Mouse (Mus musculus): Measurements from ENCODE around the gene Bcl2l13. TPM values are rescaled to one million over a fixed set of nuclear protein-coding genes. Genes with fewer than 3 reads are reported as not detected.

The Bcl2l13 gene
- polyA plus RNA-seq, 1 experiment from 2014 or later, result 25.9 TPM

- WGBS, result 71% methylated on average over 4 of the region's 4 CpGs
- H3K27ac ChIP-seq, result no peak overlapping the region
- peaks cover 8% of the 10 kb centered on the region for H3K4me1 ChIP-seq (replicated peaks)
- H3K9ac ChIP-seq, result no peak overlapping the region
- H3K4me2 ChIP-seq, result no peak overlapping the region
- H3K27me3 ChIP-seq, result no peaks in the 10 kb centered on the region
- H3K9me3 ChIP-seq (replicated peaks), result no peaks in the 10 kb centered on the region
- ATAC-seq (replicated peaks; ENCODE audit: insufficient number of reproducible peaks, insufficient read depth, low FRiP score, low read depth), result peak; percentile 25; the same call in 1 of the 2 replicates
- peaks cover 34% of the 10 kb centered on the region; the same call in 1 of the 2 replicates for H3K36me3 ChIP-seq
- no peak overlapping the region for H3K4me3 ChIP-seq
Measured at GRCm38 (mm10) chr6:120934176-120934575, 98.2 kb downstream of the Bcl2l13 start.

GRCm38 (mm10) chr6:120937104-120937617 is 101.1 kb downstream of the Bcl2l13 start:
- Histone ChIP-seq H3K9ac (no peak overlapping the region), H3K4me1 (replicated peaks) (peaks cover 8% of the 10 kb centered on the region), H3K36me3 (peaks cover 26% of the 10 kb centered on the region; the same call in 1 of the 2 replicates)

GRCm38 (mm10) chr6:120937999-120938608 is 102.1 kb downstream of the Bcl2l13 start:
- peaks cover 20% of the 10 kb centered on the region; the same call in 1 of the 2 replicates for H3K36me3 ChIP-seq
- no peak for ATAC-seq (replicated peaks; ENCODE audit: insufficient number of reproducible peaks, insufficient read depth, low FRiP score, low read depth)
- 82% methylated on average over 11 of the region's 11 CpGs for WGBS

More at GRCm38 (mm10) chr6:120937104-120937617, 101.1 kb downstream of the Bcl2l13 start:
- no peak for ATAC-seq (replicated peaks; ENCODE audit: insufficient number of reproducible peaks, insufficient read depth, low FRiP score, low read depth)
- Histone ChIP-seq H3K27ac (no peak overlapping the region), H3K4me3 (no peak overlapping the region), H3K27me3 (no peaks in the 10 kb centered on the region), H3K4me2 (no peak overlapping the region), H3K9me3 (replicated peaks) (no peaks in the 10 kb centered on the region)
- WGBS, result 80% methylated on average over 16 of the region's 16 CpGs

GRCm38 (mm10) chr6:120938763-120939450 is 102.9 kb downstream of the Bcl2l13 start:
- Histone ChIP-seq H3K4me1 (replicated peaks) (no peaks in the 10 kb centered on the region), H3K9ac (no peak overlapping the region), H3K9me3 (replicated peaks) (no peaks in the 10 kb centered on the region), H3K4me3 (no peak overlapping the region), H3K27ac (no peak overlapping the region), H3K36me3 (peaks cover 22% of the 10 kb centered on the region; the same call in 1 of the 2 replicates), H3K4me2 (no peak overlapping the region), H3K27me3 (no peaks in the 10 kb centered on the region)
- WGBS, result 89% methylated on average over 12 of the region's 12 CpGs
- no peak for ATAC-seq (replicated peaks; ENCODE audit: insufficient number of reproducible peaks, insufficient read depth, low FRiP score, low read depth)

More at GRCm38 (mm10) chr6:120937999-120938608, 102.1 kb downstream of the Bcl2l13 start:
- no peaks in the 10 kb centered on the region for H3K9me3 ChIP-seq (replicated peaks)
- H3K27me3 ChIP-seq, result no peaks in the 10 kb centered on the region
- H3K27ac ChIP-seq, result no peak overlapping the region
- no peak overlapping the region for H3K9ac ChIP-seq
- no peaks in the 10 kb centered on the region for H3K4me1 ChIP-seq (replicated peaks)
- no peak overlapping the region for H3K4me2 ChIP-seq
- H3K4me3 ChIP-seq, result no peak overlapping the region

DNA sequence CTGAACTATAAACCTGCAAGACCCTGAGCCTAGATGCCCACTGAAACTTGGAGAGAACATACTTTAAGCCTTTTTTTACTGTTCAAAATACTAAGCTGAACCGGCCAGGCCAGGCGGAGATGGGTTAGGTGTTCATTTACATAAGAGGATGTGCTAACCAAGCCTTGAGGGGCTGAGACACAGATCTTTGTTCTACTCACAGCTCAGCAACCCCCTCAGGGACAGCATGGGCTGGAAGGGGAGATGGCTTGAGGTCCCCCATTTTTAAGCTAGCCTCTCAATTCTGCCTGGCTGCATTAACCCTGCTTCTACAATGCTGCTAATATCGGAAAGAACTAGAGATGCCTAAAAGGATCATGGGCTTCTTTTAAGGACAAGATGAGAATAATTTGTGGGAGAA is 103.8 kb downstream of the Bcl2l13 start:
- Histone ChIP-seq H3K4me1 (replicated peaks) (no peaks in the 10 kb centered on the region), H3K9me3 (replicated peaks) (no peaks in the 10 kb centered on the region), H3K27me3 (no peaks in the 10 kb centered on the region), H3K27ac (no peak overlapping the region), H3K4me2 (no peak overlapping the region), H3K4me3 (no peak overlapping the region), H3K36me3 (peaks cover 13% of the 10 kb centered on the region; the same call in 1 of the 2 replicates), H3K9ac (no peak overlapping the region)
- WGBS, result 89% methylated on average over 3 of the region's 3 CpGs
- ATAC-seq (replicated peaks; ENCODE audit: insufficient number of reproducible peaks, insufficient read depth, low FRiP score, low read depth), result no peak

DNA sequence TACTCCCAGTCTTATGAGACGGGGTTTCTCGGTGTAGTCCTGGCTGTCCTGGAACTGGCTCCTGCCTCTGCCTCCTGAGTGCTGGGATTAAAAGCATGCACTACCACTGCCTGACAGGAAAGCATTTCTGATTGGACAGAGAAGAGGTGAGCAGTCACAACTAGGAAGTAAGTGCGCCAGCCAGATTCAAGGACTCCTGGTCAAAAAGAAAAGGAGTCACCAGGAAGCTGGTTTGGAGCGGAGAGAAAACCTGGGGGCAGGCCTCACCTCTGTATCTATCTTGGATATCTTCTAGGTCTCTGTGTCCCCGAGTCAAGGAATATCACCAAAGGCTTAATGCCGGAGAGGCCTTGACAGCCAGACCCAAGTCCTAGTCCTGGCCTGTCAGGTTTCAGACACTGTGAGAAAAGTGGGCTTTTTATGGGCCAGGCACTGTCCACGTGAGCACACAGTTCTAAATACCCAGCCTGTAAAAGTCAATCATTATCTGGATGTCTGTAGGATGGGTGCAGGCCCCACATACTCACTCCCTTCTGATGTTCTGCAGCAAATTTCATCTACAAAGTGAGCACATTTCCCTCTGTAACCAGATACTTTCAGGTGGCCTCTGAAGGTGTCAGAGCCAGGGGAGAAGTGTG is 104.6 kb downstream of the Bcl2l13 start:
- WGBS, result 88% methylated on average over 7 of the region's 7 CpGs
- Histone ChIP-seq H3K36me3 (peaks cover 10% of the 10 kb centered on the region; the same call in 1 of the 2 replicates), H3K27me3 (no peaks in the 10 kb centered on the region), H3K4me1 (replicated peaks) (no peaks in the 10 kb centered on the region), H3K4me2 (no peak overlapping the region), H3K27ac (no peak overlapping the region), H3K9me3 (replicated peaks) (no peaks in the 10 kb centered on the region), H3K4me3 (no peak overlapping the region), H3K9ac (no peak overlapping the region)
- ATAC-seq (replicated peaks; ENCODE audit: insufficient number of reproducible peaks, insufficient read depth, low FRiP score, low read depth), result no peak

DNA sequence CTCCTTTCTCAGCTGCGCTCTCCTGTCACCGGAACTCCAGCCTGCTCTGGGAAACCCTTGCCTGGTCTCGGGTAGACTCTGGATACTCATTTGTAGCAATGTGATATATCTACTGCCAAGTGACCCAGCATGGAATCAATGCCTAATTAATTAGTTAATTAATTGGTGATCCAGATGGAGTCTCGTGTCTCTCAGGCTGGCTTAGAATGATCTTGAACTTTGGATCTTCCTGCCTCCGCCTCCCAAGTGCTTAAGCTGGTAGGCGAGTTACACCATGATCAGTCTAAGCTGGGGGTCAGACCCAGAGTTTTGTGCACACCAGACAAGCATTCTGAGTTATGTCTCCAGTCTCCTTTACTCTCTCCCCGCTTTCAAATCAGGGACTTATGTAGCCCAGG is 105.1 kb downstream of the Bcl2l13 start:
- H3K9ac ChIP-seq, result no peak overlapping the region
- H3K4me2 ChIP-seq, result no peak overlapping the region
- H3K27me3 ChIP-seq, result no peaks in the 10 kb centered on the region
- no peaks in the 10 kb centered on the region for H3K9me3 ChIP-seq (replicated peaks)
- 89% methylated on average over 7 of the region's 7 CpGs for WGBS
- H3K4me3 ChIP-seq, result no peak overlapping the region
- H3K27ac ChIP-seq, result no peak overlapping the region
- no peaks in the 10 kb centered on the region for H3K4me1 ChIP-seq (replicated peaks)
- H3K36me3 ChIP-seq, result peaks cover 10% of the 10 kb centered on the region; the same call in 1 of the 2 replicates
- ATAC-seq (replicated peaks; ENCODE audit: insufficient number of reproducible peaks, insufficient read depth, low FRiP score, low read depth), result no peak

- Histone ChIP-seq H3K9me3 (replicated peaks) (no peaks in the 10 kb centered on the region), H3K4me1 (replicated peaks) (no peaks in the 10 kb centered on the region), H3K4me2 (no peak overlapping the region), H3K27ac (no peak overlapping the region), H3K9ac (no peak overlapping the region), H3K4me3 (no peak overlapping the region), H3K27me3 (no peaks in the 10 kb centered on the region), H3K36me3 (peaks cover 10% of the 10 kb centered on the region; the same call in 1 of the 2 replicates)
- 93% methylated on average over 13 of the region's 13 CpGs for WGBS
- ATAC-seq (replicated peaks; ENCODE audit: insufficient number of reproducible peaks, insufficient read depth, low FRiP score, low read depth), result no peak
Measured at GRCm38 (mm10) chr6:120941575-120941974, 105.6 kb downstream of the Bcl2l13 start.

Small RNAs within 50 kb of the gene (microRNA-seq; reads per million reads assigned to microRNA genes)
- gene Gm25193, result not detected

Other genes with a start within 250 kb of the Bcl2l13 start
- 1.1 and 1.2 TPM in 2 replicates for gene Cecr2, start 169.8 kb upstream of the Bcl2l13 start, polyA plus RNA-seq (2015; fragmentation: Nextera tagmentation; extraction: Ambion mirVana)
- gene Slc25a18, start 62.6 kb upstream of the Bcl2l13 start, polyA plus RNA-seq (2015; fragmentation: Nextera tagmentation; extraction: Ambion mirVana), result 0.09 and 0.16 TPM in 2 replicates
- gene Atp6v1e1, start 13.4 kb upstream of the Bcl2l13 start, polyA plus RNA-seq (2015; fragmentation: Nextera tagmentation; extraction: Ambion mirVana), result 118 and 130 TPM in 2 replicates
- 5.6 and 11.9 TPM in 2 replicates for gene Bid, start 80.6 kb downstream of the Bcl2l13 start, polyA plus RNA-seq (2015; fragmentation: Nextera tagmentation; extraction: Ambion mirVana)

All from heart, embryonic 15.5 days (tissue).